Mouse (Mus musculus) hindbrain, embryonic 14.5 days (tissue): ENCODE measurements around the gene Hes7. TPM values are rescaled to one million over a fixed set of nuclear protein-coding genes. Genes with fewer than 3 reads are reported as not detected.

Experiments used
- ATAC-seq: fragments of 200-750 bp; cut with Nextera tagmentation; 2 replicates; pipeline ENCODE4 v1.8.0; 2017; ENCODE audit warnings: moderate number of reproducible peaks, mild to moderate bottlenecking, moderate TSS enrichment, moderate library complexity; ENCODE audit not compliant: low FRiP score
- DNase-seq: peaks from one replicate; pipeline ENCODE4 v3.0.0-alpha.2; 2015; ENCODE audit warnings: low spot score
- H3K27ac ChIP-seq: fragments of 300-500 bp; sonication (generic); 2 replicates; pipeline ENCODE4 v1.5.1; 2014; ENCODE audit warnings: mild to moderate bottlenecking, moderate library complexity
- H3K27me3 ChIP-seq: fragments of 300-500 bp; sonication (generic); 2 replicates; pipeline ENCODE4 v1.6.1; 2014; ENCODE audit warnings: mild to moderate bottlenecking, low read length, mixed read lengths; ENCODE audit not compliant: control insufficient read depth, insufficient read depth
- H3K36me3 ChIP-seq: fragments of 300-500 bp; sonication (generic); replicated peaks from 2 replicates; pipeline ENCODE4 v1.6.1; 2014; ENCODE audit not compliant: control insufficient read depth, insufficient read depth
- H3K4me1 ChIP-seq: fragments of 300-500 bp; sonication (generic); replicated peaks from 2 replicates; pipeline ENCODE4 v1.6.1; 2014; ENCODE audit warnings: antibody characterized with exemption, low read length, mixed read lengths; ENCODE audit not compliant: control insufficient read depth, insufficient read depth
- H3K4me2 ChIP-seq: fragments of 300-500 bp; sonication (generic); replicated peaks from 2 replicates; pipeline ENCODE4 v1.6.1; 2014; ENCODE audit warnings: mild to moderate bottlenecking, moderate library complexity
- H3K4me3 ChIP-seq: fragments of 300-500 bp; sonication (generic); replicated peaks from 2 replicates; pipeline ENCODE4 v1.5.1; 2014; ENCODE audit warnings: mild to moderate bottlenecking, low read length
- H3K9ac ChIP-seq: fragments of 300-500 bp; sonication (generic); 2 replicates; pipeline ENCODE4 v1.6.1; 2014
- H3K9me3 ChIP-seq: fragments of 300-500 bp; sonication (generic); 2 replicates; pipeline ENCODE4 v1.6.1; 2016; ENCODE audit warnings: low read length; ENCODE audit not compliant: control insufficient read depth
- WGBS: fragments of 180-500 bp; shearing (Covaris S2); extraction: QIAGEN DNeasy Blood & Tissue Kit; methylation state at CpG from one replicate; pipeline ENCODE4 v1.1.7; 2014; 5-methylcytosine and 5-hydroxymethylcytosine counted together
- polyA plus RNA-seq: library from polyadenylated mRNA; unstranded; fragments of >200 nt; fragmentation: Nextera tagmentation; extraction: Ambion mirVana; gene quantifications from 2 replicates; pipeline ENCODE4 v1.2.1, GENCODE M21; 2014

Gene Hes7
- polyA plus RNA-seq, 1 experiment from 2014 or later = 0.43 TPM

- ATAC-seq (no peak), DNase-seq (no peak)
- Histone ChIP-seq H3K4me3 (no peak overlapping the region), H3K4me1 (peaks cover 9% of the 10 kb centered on the region), H3K4me2 (no peak overlapping the region), H3K27me3 (no peaks in the 10 kb centered on the region), H3K9me3 (no peaks in the 10 kb centered on the region), H3K9ac (no peak overlapping the region), H3K36me3 (peaks cover 82% of the 10 kb centered on the region), H3K27ac (no peak overlapping the region)
- 89% methylated on average over 14 of the region's 14 CpGs for WGBS
These were observed 15.7 kb upstream of the Hes7 start for GRCm38 (mm10) chr11:69104487-69104886.

- Histone ChIP-seq H3K9ac (no peak overlapping the region), H3K4me3 (no peak overlapping the region), H3K27ac (no peak overlapping the region), H3K36me3 (peaks cover 84% of the 10 kb centered on the region), H3K4me2 (no peak overlapping the region), H3K4me1 (peaks cover 6% of the 10 kb centered on the region), H3K27me3 (no peaks in the 10 kb centered on the region), H3K9me3 (no peaks in the 10 kb centered on the region)
- DNase-seq (no peak), ATAC-seq (no peak)
- 94% methylated on average over 6 of the region's 6 CpGs for WGBS
These were observed 15.0 kb upstream of the Hes7 start for GRCm38 (mm10) chr11:69105227-69105626.

GRCm38 (mm10) chr11:69105796-69106195 is 14.4 kb upstream of the Hes7 start:
- Histone ChIP-seq H3K4me1 (no peaks in the 10 kb centered on the region), H3K4me3 (no peak overlapping the region), H3K27me3 (no peaks in the 10 kb centered on the region), H3K9me3 (no peaks in the 10 kb centered on the region), H3K27ac (no peak overlapping the region), H3K9ac (no peak overlapping the region), H3K36me3 (peaks cover 83% of the 10 kb centered on the region), H3K4me2 (no peak overlapping the region)
- ATAC-seq = no peak
- DNase-seq = no peak
- WGBS = 88% methylated on average over 2 of the region's 2 CpGs

GRCm38 (mm10) chr11:69106299-69106698 is 13.9 kb upstream of the Hes7 start:
- Histone ChIP-seq H3K4me2 (no peak overlapping the region), H3K4me3 (no peak overlapping the region), H3K27ac (no peak overlapping the region), H3K4me1 (no peaks in the 10 kb centered on the region), H3K27me3 (no peaks in the 10 kb centered on the region), H3K36me3 (peaks cover 78% of the 10 kb centered on the region), H3K9me3 (no peaks in the 10 kb centered on the region), H3K9ac (no peak overlapping the region)
- WGBS = 95% methylated on average over 11 of the region's 11 CpGs
- no peak for DNase-seq
- no peak for ATAC-seq

- H3K36me3 ChIP-seq = peaks cover 74% of the 10 kb centered on the region
- WGBS = 83% methylated on average over 11 of the region's 11 CpGs
These were observed 13.4 kb upstream of the Hes7 start for GRCm38 (mm10) chr11:69106842-69107241.

GRCm38 (mm10) chr11:69107676-69108075 is 12.5 kb upstream of the Hes7 start:
- 94% methylated on average over 11 of the region's 11 CpGs for WGBS
- Histone ChIP-seq H3K4me1 (no peaks in the 10 kb centered on the region), H3K36me3 (peaks cover 65% of the 10 kb centered on the region), H3K4me2 (no peak overlapping the region), H3K9ac (no peak overlapping the region), H3K27ac (no peak overlapping the region), H3K4me3 (no peak overlapping the region), H3K27me3 (no peaks in the 10 kb centered on the region), H3K9me3 (no peaks in the 10 kb centered on the region)
- DNase-seq = no peak
- no peak for ATAC-seq

More at GRCm38 (mm10) chr11:69106842-69107241, 13.4 kb upstream of the Hes7 start:
- DNase-seq (no peak), ATAC-seq (no peak)
- Histone ChIP-seq H3K9ac (no peak overlapping the region), H3K27me3 (no peaks in the 10 kb centered on the region), H3K4me1 (no peaks in the 10 kb centered on the region), H3K4me3 (no peak overlapping the region), H3K27ac (no peak overlapping the region), H3K4me2 (no peak overlapping the region), H3K9me3 (no peaks in the 10 kb centered on the region)

GRCm38 (mm10) chr11:69108223-69108622 is 12.0 kb upstream of the Hes7 start:
- H3K4me2 ChIP-seq = no peak overlapping the region
- WGBS = 92% methylated on average over 9 of the region's 9 CpGs
- DNase-seq = no peak
- H3K27me3 ChIP-seq = no peaks in the 10 kb centered on the region
- H3K4me3 ChIP-seq = no peak overlapping the region
- H3K36me3 ChIP-seq = peaks cover 60% of the 10 kb centered on the region
- no peaks in the 10 kb centered on the region for H3K4me1 ChIP-seq
- no peaks in the 10 kb centered on the region for H3K9me3 ChIP-seq
- no peak overlapping the region for H3K9ac ChIP-seq
- no peak for ATAC-seq
- no peak overlapping the region for H3K27ac ChIP-seq

- no peak overlapping the region for H3K9ac ChIP-seq
- DNase-seq = no peak
- no peak overlapping the region for H3K4me2 ChIP-seq
- ATAC-seq = no peak
- H3K4me3 ChIP-seq = no peak overlapping the region
- 81% methylated on average over 13 of the region's 13 CpGs for WGBS
- no peaks in the 10 kb centered on the region for H3K9me3 ChIP-seq
- H3K4me1 ChIP-seq = no peaks in the 10 kb centered on the region
- no peaks in the 10 kb centered on the region for H3K27me3 ChIP-seq
- peaks cover 50% of the 10 kb centered on the region for H3K36me3 ChIP-seq
- H3K27ac ChIP-seq = no peak overlapping the region
These were observed 10.9 kb upstream of the Hes7 start for GRCm38 (mm10) chr11:69109032-69109900.

- peak overlapping the region; percentile 35; the same call in 1 of the 2 replicates for H3K9ac ChIP-seq
- H3K27me3 ChIP-seq = 0 out of 2 replicates have a peak, but pooled peaks cover under 1% of the 10 kb centered on the region
- DNase-seq (peak; percentile 98), ATAC-seq (peak; percentile 69; the same call in 1 of the 2 replicates)
- H3K4me1 ChIP-seq = no peaks in the 10 kb centered on the region
- 1% methylated on average over 30 of the region's 30 CpGs for WGBS
- H3K27ac ChIP-seq = no peak overlapping the region
- H3K4me3 ChIP-seq = peak overlapping the region; percentile 31
- peak overlapping the region; percentile 56 for H3K4me2 ChIP-seq
- H3K9me3 ChIP-seq = no peaks in the 10 kb centered on the region
- H3K36me3 ChIP-seq = peaks cover 37% of the 10 kb centered on the region
These were observed 9.7 kb upstream of the Hes7 start for GRCm38 (mm10) chr11:69110319-69111046.
